Mouse (Mus musculus) forebrain, embryonic 11.5 days (tissue): ENCODE results near the gene Cnst. TPM values are rescaled to one million over a fixed set of nuclear protein-coding genes. Genes with fewer than 3 reads are reported as not detected.

ENCODE experiments used
- ATAC-seq: fragments of 200-750 bp; cut with Nextera tagmentation; replicated peaks from 2 replicates; pipeline ENCODE4 v1.8.0; 2017; ENCODE audit warnings: moderate TSS enrichment; ENCODE audit not compliant: low FRiP score
- DNase-seq: peaks from one replicate; pipeline ENCODE4 v3.0.0-alpha.2; 2017; ENCODE audit warnings: low spot score
- H3K27ac ChIP-seq: fragments of 300-500 bp; sonication (generic); 2 replicates; pipeline ENCODE4 v1.5.1; 2014; ENCODE audit warnings: low read depth, low read length
- H3K27me3 ChIP-seq: fragments of 300-500 bp; sonication (generic); 2 replicates; pipeline ENCODE4 v1.6.1; 2014; ENCODE audit warnings: mild to moderate bottlenecking, low read length, mixed read lengths; ENCODE audit not compliant: control insufficient read depth, insufficient read depth
- H3K36me3 ChIP-seq: fragments of 300-500 bp; sonication (generic); 2 replicates; pipeline ENCODE4 v1.6.1; 2014; ENCODE audit warnings: mild to moderate bottlenecking, low read length, moderate library complexity, mixed read lengths; ENCODE audit not compliant: control insufficient read depth, insufficient read depth
- H3K4me1 ChIP-seq: fragments of 300-500 bp; sonication (generic); replicated peaks from 2 replicates; pipeline ENCODE4 v1.6.1; 2014; ENCODE audit warnings: low read length, mixed read lengths; ENCODE audit not compliant: control insufficient read depth, insufficient read depth
- H3K4me2 ChIP-seq: fragments of 300-500 bp; sonication (generic); 2 replicates; pipeline ENCODE4 v1.6.1; 2014; ENCODE audit warnings: low read depth, mild to moderate bottlenecking, low read length, moderate library complexity, mixed read lengths; ENCODE audit not compliant: severe bottlenecking
- H3K4me3 ChIP-seq: fragments of 300-500 bp; sonication (generic); 2 replicates; pipeline ENCODE4 v1.5.1; 2014; ENCODE audit warnings: low read depth, low read length
- H3K9ac ChIP-seq: fragments of 300-500 bp; sonication (generic); 2 replicates; pipeline ENCODE4 v1.6.1; 2014; ENCODE audit warnings: low read length
- H3K9me3 ChIP-seq: fragments of 300-500 bp; sonication (generic); 2 replicates; pipeline ENCODE4 v1.6.1; 2016; ENCODE audit warnings: low read length, mixed read lengths; ENCODE audit not compliant: control insufficient read depth
- WGBS: fragments of 180-500 bp; shearing (Covaris S2); extraction: QIAGEN DNeasy Blood & Tissue Kit; methylation state at CpG from one replicate; pipeline ENCODE4 v1.1.7; 2014; 5-methylcytosine and 5-hydroxymethylcytosine counted together
- polyA plus RNA-seq: library from polyadenylated mRNA; unstranded; fragments of >200 nt; fragmentation: Nextera tagmentation; extraction: Ambion mirVana; gene quantifications from 2 replicates; pipeline ENCODE4 v1.2.1, GENCODE M21; 2014

Gene Cnst
- polyA plus RNA-seq, 1 experiment from 2014 or later, result 23.6 TPM

DNA sequence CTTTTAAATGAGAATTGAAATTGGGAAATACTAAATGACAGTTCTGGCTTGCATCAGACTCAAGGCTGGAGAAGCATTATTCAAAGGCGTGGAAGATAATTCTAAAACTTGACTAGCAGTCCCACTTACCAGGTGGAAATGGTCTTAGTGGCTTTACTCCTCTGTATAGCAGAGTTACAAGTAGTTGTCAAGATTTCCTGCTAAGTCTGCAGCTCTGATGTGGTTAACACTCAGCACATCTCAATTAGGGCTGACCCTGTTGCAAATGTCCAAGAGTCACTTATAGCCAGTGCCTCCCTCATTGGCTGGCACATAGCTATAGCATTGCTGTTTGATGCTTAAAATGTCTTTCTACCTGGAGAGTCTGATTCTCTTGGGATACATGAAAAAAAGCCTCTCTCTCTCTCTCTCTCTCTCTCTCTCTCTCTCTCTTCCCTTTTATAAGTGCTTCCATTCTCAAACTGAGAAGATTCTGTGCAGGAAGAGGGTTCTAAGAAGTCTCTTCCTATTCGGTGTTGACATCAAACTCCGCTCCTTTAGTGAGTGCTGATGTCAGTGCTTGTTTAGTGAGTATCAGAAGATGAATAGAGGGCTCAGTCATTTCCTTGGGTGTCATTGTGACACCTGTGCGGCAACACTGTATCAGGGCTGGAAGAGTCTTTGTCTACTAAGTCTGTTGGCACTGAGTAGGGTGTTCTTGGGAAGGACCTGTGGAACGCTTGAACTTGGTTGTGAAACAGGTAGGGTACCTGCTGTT is 3.0 kb downstream of the Cnst start:
- Histone ChIP-seq H3K9me3 (no peaks in the 10 kb centered on the region), H3K27ac (no peak overlapping the region), H3K9ac (no peak overlapping the region), H3K4me1 (peaks cover 3% of the 10 kb centered on the region; the same call in 1 of the 2 replicates), H3K36me3 (no peaks in the 10 kb centered on the region), H3K27me3 (no peaks in the 10 kb centered on the region), H3K4me2 (no peak overlapping the region), H3K4me3 (no peak overlapping the region)
- DNase-seq, result no peak
- ATAC-seq, result no peak
- 88% methylated on average over 5 of the region's 5 CpGs for WGBS

DNA sequence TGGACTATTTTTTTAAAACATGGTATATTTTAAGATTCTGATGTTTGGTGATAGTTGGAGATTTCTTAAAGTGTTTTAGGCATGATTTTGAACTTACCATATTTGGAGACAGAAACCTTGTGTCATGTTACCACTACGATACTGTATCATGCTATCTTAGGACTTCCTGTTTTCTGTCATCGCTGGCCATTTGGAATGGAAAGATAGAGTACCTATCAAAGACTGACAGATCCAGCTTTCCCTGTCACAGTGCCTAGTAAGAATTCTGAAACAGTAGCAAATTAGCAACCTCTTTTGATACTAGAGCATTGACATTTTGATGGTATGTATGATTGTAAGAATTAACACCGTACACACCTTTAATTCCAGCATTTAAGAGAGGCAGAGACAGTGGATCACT is 5.2 kb downstream of the Cnst start:
- no peaks in the 10 kb centered on the region for H3K4me1 ChIP-seq
- 91% methylated on average over 3 of the region's 3 CpGs for WGBS

DNA sequence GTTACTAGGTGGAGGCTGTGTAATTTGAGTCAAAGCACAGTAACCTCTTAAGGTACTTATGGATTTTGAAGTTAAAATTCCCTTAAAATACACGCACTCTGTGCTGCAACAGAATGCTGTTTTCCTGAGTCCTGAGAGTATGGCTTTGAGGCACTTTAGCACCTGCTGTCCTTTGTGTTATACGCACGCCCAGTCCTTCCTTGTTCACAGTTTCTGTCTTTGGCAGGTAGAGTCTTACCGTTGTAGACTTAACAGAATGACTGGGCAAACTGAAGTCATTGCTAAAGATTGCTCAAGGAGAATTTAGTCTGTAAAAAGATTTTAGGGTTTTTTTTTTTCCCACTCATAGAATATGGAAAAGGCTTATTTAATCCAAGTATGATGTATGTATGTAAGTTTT is 5.8 kb downstream of the Cnst start:
- WGBS, result 91% methylated on average over 4 of the region's 4 CpGs
- H3K4me2 ChIP-seq, result no peak overlapping the region
- H3K4me1 ChIP-seq, result no peaks in the 10 kb centered on the region
- H3K9ac ChIP-seq, result no peak overlapping the region
- ATAC-seq (no peak), DNase-seq (no peak)
- H3K4me3 ChIP-seq, result no peak overlapping the region
- no peak overlapping the region for H3K27ac ChIP-seq
- no peaks in the 10 kb centered on the region for H3K27me3 ChIP-seq
- H3K36me3 ChIP-seq, result no peaks in the 10 kb centered on the region
- no peaks in the 10 kb centered on the region for H3K9me3 ChIP-seq

More for the DNA sequence above, 5.2 kb downstream of the Cnst start:
- ATAC-seq, result no peak
- Histone ChIP-seq H3K27me3 (no peaks in the 10 kb centered on the region), H3K36me3 (no peaks in the 10 kb centered on the region), H3K27ac (no peak overlapping the region), H3K4me3 (no peak overlapping the region), H3K9ac (no peak overlapping the region), H3K9me3 (no peaks in the 10 kb centered on the region), H3K4me2 (no peak overlapping the region)
- no peak for DNase-seq

DNA sequence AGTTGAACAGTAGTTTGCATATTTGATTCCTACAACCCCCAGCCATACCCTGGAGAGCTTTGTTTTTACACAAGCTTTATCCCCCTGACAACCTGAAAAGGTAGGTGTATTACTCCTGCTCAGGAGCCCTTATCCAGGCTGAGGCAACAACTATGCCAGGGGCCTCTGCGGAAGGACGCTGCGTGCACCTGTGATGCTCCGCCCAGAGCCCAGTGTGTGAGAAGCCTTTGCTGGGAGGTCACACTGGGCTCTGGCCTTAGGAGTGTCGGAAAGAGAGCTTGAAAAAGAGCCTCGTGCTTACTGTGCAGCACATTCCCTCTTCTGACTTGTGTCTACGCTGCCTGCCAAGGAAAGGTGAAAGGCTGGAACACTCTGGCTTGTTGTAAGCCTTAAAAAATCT is 6.6 kb downstream of the Cnst start:
- Histone ChIP-seq H3K27ac (no peak overlapping the region), H3K4me2 (no peak overlapping the region), H3K36me3 (no peaks in the 10 kb centered on the region), H3K4me3 (no peak overlapping the region), H3K9me3 (no peaks in the 10 kb centered on the region), H3K27me3 (no peaks in the 10 kb centered on the region), H3K9ac (no peak overlapping the region), H3K4me1 (no peaks in the 10 kb centered on the region)
- 39% methylated on average over 7 of the region's 7 CpGs for WGBS
- DNase-seq, result no peak
- ATAC-seq, result no peak

DNA sequence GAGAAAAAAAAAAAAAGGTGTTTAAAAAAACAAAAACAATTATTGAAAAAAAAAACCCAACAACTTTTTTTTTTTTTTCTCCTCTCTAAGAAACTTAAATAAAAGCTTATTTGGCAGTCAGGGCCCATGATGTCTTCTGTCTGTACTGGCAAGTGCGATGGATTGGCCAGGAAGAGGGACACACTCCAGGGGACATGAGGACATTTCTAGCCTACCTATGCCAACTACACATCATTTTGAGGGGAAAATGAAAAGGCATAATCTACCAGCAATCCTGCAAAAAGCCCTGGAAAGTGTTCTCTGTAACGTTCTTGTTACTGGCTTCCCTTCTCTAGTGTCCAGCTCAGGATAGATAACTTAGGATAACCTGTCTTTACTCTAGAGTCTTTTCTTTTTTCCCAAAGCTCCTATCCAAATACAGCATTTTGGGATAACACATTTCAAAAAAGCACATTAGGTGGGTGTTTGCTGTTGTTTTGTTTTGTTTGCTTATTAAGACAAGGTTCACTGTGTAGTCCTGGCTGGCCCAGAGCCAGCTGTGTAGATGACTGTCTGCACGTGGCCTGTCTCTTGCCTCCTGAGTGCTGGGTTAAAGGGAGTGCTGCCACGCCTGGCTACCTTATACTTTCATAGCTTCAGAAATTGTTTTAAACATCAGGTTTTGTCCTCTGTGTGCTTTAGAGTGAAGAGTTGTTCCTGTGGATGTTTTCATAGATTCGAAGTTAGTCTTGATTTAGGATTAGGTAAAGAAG is 7.2 kb downstream of the Cnst start:
- WGBS, result 83% methylated on average over 5 of the region's 5 CpGs
- ATAC-seq, result no peak

DNA sequence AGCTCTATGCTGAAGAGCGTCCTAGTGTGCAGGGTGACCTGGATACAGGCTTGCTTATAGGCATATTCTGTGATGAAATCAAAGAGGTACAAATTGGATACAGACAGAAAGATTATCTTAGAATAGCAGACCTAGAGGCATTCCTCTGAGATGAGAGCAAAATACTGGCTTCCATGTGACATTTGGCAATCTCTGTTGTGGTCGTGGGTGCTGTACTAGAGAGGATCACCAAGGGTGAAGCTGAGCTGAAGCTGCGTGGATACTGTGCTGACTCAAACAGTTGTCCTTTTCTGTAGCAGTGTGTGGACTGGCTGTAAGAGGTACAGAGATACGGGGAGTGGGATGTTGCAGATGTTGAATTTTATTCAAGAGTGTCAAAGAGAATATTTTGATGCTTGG is 7.8 kb downstream of the Cnst start:
- Histone ChIP-seq H3K27ac (no peak overlapping the region), H3K36me3 (no peaks in the 10 kb centered on the region), H3K9ac (no peak overlapping the region), H3K4me2 (no peak overlapping the region), H3K27me3 (no peaks in the 10 kb centered on the region), H3K4me1 (no peaks in the 10 kb centered on the region), H3K9me3 (no peaks in the 10 kb centered on the region), H3K4me3 (no peak overlapping the region)
- DNase-seq (no peak), ATAC-seq (no peak)
- WGBS, result 88% methylated on average over 4 of the region's 4 CpGs

More for the DNA sequence above, 7.2 kb downstream of the Cnst start:
- H3K9ac ChIP-seq, result no peak overlapping the region
- DNase-seq, result no peak
- no peaks in the 10 kb centered on the region for H3K27me3 ChIP-seq
- no peaks in the 10 kb centered on the region for H3K9me3 ChIP-seq
- no peaks in the 10 kb centered on the region for H3K36me3 ChIP-seq
- no peak overlapping the region for H3K4me2 ChIP-seq
- H3K4me1 ChIP-seq, result no peaks in the 10 kb centered on the region
- no peak overlapping the region for H3K4me3 ChIP-seq
- H3K27ac ChIP-seq, result no peak overlapping the region

DNA sequence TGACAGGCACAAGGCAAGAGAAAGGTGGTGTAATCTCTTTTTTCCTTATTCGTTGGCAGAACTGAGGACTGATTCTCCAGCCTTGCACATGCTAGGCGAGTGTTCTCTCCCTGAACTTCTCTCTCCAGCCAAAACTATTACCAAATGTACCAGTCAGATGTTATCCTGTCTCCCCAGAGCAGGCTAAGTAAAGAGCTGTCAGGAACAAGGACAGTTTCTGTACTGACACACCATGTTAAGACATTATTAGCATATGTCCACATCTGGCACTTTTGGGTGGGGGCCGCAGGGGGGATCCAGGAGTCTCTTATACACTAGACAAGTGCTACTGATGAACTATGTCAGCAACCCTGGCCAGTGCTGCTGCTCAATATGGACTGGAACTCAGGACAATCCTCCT is 10.8 kb downstream of the Cnst start:
- Histone ChIP-seq H3K27me3 (no peaks in the 10 kb centered on the region), H3K4me2 (no peak overlapping the region), H3K4me1 (no peaks in the 10 kb centered on the region), H3K9me3 (no peaks in the 10 kb centered on the region), H3K36me3 (no peaks in the 10 kb centered on the region), H3K27ac (no peak overlapping the region), H3K4me3 (no peak overlapping the region), H3K9ac (no peak overlapping the region)
- DNase-seq (no peak), ATAC-seq (no peak)
- WGBS, result 86% methylated on average over 3 of the region's 3 CpGs

DNA sequence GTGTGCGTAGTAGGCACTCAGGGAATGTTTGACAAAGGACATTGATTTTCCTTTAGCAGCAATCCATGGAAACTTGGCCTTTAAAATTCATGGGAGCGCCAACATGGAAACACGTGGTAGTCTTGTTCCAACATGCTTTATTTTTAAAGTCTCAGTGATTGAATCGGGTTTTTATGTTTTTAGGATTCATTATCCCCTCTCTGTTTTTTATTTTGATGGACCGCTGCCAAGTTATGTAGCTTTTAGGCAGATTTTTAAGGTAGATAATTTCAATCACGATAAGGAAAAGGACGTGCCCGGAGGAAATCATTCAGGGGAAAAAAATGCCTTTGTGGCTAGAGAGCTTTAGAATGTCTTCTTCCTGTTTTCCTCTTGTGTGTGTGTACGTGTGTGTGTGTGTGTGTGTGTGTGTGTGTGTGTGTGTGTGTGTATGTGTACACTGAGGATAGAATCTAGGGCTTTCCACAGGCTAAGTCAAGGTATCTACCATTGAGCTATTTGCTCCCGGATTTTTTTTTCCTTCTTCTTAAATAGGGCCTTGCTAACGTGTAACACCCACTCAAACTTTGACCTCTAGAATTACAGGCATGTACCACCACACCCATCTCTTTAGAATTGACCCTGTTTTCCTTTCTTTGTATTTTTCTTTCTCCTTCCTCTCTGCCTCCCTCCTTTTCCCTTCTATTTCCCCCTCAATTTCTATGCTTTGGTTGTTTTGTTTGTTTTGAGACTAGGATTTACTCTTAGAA is 13.4 kb downstream of the Cnst start:
- ATAC-seq, result no peak
- Histone ChIP-seq H3K4me1 (no peaks in the 10 kb centered on the region), H3K4me2 (no peak overlapping the region), H3K36me3 (no peaks in the 10 kb centered on the region), H3K27me3 (no peaks in the 10 kb centered on the region), H3K9me3 (no peaks in the 10 kb centered on the region), H3K4me3 (no peak overlapping the region), H3K27ac (no peak overlapping the region), H3K9ac (no peak overlapping the region)
- no peak for DNase-seq
- 82% methylated on average over 11 of the region's 11 CpGs for WGBS
